Mouse (Mus musculus): Measurements from ENCODE around the gene Efcab6. TPM values are rescaled to one million over a fixed set of nuclear protein-coding genes. Genes with fewer than 3 reads are reported as not detected.

Efcab6 gene
- total RNA-seq, 2 experiments from 2014 or later, result not detected

DNA sequence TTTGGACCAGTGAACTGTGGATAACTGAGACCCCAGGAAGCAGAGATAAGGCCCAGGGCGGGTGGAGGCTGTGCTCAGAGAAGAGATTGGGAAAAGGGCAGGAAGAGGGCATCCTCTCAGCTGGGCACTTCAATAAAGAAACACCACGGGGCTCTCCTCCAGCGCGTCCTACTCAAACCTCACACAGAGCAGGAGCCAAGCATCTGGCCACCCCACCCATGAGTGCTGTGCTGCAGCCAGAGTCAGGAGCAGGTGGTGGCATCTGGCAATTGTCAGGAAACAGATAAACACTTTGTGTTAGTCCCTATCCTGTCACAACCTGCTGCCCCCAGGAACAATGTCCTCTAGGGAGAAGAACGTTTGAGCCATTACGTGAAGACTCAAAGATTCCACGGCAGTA is 77.1 kb downstream of the Efcab6 start:
- intact Hi-C loops (cut with DNase I), result no loop called here

DNA sequence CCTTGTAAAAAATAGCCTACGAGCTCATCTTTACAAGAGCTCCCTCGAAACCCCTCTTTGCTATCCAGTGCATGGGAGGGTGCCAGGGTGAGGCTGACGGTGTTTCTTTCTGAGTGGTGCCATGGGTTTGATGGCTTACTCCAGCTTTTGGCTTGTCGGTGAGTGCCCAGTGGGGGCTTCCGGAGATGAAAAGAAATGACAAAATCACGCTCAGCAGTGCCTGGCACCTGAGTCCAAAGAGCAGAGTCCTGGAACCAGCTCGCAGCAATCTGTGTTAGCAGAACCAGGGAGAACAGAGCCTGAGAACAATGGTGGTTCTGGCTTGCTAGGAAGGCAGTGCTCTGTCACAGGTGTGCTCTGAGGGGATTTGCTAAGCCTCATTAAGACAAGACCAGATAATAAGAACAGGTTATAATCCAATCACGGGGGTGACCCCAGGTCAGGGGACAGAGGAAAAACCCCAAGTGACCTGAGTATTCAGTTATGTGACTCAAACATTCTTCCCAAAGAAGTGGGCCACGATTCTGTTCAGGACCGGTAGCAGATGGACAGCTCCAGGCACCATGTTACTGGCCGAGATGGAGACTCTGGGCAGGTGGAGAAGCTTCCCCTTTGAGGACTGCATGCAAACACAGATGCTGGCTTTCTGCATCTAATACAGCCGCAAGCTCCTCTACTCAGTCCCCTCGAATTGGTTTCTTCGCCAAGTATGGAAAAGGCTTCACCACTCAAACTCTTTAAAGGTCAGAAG is 82.8 kb downstream of the Efcab6 start:
- no peak for DNase-seq (ENCODE audit: low spot score)
- intact Hi-C loops (cut with DNase I), result no loop called here

More for the DNA sequence above, 77.1 kb downstream of the Efcab6 start:
- DNase-seq (ENCODE audit: low spot score), result no peak

DNA sequence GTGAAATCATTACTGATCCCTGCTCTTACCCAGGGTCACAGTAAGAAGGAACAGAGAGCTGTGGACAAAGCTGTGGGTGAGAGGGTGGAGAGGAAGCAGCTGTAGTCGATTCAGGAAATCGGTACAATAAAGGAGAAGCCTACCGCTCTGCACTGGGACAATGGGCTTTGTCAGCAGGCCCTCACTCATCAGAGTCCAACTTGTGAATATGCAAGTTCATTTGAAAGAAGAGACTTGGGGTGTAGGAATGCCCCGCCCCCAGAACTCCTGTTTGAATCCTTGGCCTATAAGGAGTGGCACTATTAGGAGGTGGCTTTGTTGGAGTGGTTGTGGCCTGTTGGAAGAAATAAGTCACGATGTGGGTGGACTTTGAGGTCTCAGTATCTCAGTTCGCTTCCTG is 86.3 kb downstream of the Efcab6 start:
- intact Hi-C loops (cut with DNase I), result no loop called here
- no peak for DNase-seq (ENCODE audit: low spot score)

DNA sequence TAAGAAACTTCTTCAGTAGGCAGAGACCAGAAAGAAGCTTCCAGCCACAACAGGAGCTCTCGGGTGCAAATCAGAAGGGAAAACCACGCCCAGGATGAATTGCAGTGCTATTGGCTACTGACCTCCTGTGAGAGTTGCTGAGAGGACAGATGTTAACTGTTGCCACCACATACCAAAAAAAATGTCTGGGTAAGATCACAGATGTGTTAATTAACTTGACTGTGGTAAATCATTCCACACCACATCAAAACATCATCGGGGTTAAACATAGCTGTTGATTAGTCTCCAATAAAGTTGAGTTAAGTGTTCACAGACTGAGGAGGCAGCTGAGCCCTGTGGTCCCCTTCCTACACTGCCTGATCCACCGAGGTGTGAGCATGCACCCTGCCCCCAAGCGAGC is 88.1 kb downstream of the Efcab6 start:
- no peak for DNase-seq (ENCODE audit: low spot score)

DNA sequence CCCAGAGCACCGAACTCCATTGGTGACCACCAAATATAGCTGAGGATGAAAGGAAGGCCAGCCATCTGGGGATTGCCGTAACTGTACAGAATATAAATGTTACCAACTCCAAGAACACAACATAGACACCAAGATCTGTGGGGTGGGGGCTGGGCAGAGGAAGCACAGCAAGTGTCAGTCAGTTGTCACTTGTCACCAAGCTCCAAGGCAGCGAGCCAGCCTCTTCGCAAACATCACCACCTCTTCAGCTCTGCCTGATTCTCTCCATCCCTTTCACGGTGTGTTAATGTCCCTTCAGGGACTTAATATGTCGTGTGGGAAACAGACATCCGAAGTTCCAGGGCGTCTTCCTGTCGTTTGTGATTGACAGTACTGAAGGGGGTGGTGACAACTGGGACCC is 93.0 kb downstream of the Efcab6 start:
- no peak for DNase-seq (ENCODE audit: low spot score)
- intact Hi-C loops (cut with DNase I), result no loop called here

More for the DNA sequence above, 88.1 kb downstream of the Efcab6 start:
- intact Hi-C loops (cut with DNase I), result no loop called here

DNA sequence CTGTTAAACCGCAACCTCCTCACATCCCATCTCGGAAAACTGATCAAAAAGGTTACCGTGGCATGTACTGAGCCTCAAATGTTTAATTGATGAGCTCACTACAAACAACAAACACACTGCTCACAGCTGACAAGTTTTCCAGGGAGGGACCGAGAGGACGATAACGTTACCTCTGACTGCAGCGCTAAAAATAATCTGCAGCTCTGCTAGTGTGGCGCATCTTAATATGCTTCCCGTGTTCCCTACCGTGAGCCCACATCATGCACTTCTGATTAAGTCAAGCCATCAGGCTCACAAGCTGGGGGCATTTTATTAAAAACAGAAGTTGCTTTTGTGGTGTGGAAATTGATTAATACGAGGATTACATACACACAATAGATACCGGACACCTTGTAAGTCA is 97.4 kb downstream of the Efcab6 start:
- no peak for DNase-seq (ENCODE audit: low spot score)
- intact Hi-C loops (cut with DNase I), result no loop called here

DNA sequence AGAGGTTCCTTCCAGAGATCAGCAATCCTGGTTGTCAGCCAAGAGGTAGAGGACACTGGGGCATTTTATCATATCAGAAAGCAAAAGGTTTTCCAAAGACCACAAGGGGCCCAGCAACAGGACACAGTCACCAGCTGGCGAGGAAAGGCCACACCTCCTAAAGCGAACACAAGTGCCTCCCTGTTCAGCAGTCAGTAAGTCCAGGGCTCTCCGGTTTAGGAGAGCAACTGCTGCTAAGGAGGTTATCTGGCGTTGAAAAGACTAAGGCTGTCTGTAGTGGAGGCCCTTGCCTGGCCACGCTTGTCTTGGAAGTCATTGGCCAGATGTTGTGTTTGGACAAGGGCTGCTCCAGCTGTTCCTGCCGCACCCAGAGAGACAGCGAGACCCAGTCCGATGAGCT is 100.1 kb downstream of the Efcab6 start:
- DNase-seq (ENCODE audit: low spot score), result no peak

DNA sequence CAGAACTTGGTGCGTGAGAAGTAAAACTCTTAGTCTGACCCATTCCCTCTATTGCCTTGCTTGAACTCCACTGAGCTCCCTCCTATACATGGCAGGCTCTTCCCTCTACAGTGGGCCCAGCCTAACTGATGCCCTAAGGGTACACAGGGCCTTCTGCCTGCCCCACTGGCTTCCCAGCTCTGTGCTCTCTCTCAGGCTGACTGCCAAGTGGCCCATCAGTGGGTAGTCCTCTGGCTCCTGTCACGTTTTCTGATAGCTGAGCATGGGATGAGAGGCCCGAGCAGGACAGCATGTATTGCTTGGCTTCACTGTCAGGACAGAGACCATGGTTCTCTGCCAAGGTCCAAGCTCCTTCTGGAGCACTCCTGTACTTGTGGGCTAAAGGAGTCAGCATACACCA is 106.8 kb downstream of the Efcab6 start:
- no peak for DNase-seq (ENCODE audit: low spot score)
- intact Hi-C loops (cut with DNase I), result no loop called here

More for the DNA sequence above, 100.1 kb downstream of the Efcab6 start:
- intact Hi-C loops (cut with DNase I), result no loop called here

DNA sequence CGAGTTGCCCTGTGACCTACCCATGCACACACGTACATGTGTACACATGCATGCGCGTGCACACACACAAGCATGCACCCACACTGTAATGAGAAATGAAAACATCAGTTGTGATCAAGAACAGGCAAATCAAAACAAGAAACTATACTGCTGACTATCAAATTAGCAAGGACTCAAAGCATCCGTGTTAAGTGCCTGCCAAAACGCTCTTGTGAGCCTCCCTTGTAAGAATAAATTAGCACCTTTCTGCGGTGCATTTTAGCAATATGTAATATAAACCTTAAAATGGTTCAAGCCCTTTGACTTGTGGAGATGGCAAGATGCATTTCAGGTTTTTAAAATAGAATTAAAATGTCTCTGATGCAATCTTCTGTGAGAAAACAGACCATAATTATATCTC is 108.2 kb downstream of the Efcab6 start:
- intact Hi-C loops (cut with DNase I), result no loop called here
- no peak for DNase-seq (ENCODE audit: low spot score)

DNA sequence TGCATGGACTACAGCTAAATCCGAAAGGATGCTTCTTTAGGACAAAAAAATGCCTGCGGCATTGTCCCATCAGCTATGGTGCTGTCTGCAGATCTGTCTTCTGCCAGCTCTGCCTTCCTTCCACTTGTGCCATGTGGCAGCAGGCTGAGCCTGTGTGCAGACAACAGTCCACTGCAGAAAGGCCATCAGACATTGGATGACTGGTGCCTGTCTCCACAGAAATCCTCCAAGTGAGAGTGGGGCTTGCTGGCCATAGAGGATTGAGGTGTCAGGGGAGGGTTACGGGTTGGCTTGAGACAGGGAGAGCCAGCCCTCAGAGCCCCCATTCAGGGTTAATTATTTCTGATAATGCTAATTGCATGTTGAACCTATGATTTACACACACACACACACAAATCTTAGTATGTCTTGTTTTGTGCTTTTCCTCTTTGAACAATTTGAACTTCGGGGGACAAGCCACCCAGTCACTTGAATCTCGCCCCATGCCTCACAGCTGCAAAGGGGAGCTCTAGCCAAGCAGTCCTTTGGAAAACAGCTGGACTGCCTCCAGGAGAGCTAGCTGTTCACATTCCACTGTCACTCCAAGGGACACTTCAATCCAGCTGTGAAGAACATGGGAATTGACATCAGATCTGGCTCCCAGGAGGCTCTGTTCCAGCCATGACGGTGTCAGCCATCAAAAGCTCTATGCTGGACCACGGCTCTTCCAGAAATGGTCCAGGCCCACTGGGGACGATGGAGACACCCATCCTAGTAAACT is 109.1 kb downstream of the Efcab6 start:
- intact Hi-C loops (cut with DNase I), result no loop called here
- DNase-seq (ENCODE audit: low spot score), result peak; percentile 16

DNA sequence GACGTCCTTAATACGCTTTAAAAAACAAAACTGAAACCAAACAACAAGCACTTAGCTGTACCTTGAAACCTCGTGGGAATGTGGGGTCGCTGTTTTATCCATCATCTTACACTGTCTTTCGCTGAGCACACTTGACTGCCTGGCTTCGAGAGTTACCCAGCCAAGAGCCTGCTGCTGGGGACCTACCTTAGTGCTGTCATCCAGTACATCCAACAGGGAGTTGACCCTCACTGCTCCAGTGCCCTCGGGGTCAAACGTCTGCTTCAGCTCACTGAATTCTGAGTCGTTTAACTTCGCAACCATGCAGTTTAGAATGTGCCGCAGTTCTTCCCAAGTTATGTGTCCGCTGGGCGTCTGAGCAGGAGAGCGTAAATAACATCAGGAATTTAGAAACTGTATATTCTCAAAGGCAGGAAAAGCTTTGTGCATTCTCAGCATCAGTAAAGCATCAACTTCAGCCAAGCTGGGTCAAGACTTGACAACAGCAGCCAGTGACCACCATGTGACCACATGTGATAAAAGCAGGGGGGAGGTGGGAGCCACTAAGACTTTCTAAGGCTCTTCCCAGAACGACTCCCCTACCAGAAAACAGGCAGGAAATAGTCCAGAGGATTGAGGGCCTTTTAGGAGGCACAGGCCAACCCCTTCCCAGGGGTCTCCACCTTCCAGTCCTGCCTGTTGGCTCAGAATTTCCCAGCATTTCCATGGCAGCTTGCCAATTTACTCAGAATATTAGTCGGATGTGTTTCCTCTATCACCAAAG is 115.3 kb downstream of the Efcab6 start:
- intact Hi-C loops (cut with DNase I), result no loop called here
- no peak for DNase-seq (ENCODE audit: low spot score)

DNA sequence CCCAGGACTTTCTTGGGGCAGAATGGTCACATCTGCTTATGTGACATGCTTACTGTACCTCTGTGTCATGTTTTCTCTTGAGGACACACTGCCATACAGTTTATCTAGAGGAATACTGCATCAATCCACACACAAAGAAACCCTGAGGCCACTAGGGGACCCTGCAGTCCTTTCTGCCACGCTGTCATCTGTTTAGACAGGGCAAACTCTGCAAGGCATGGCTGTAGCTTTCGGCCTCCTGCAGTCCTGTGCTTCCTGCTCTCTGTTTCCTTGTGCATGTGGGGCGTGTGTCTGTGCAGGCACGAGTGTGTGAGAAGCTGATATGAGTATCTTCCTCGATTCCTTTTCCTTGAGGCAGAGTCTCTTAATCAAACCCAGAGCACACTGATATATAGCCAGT is 125.5 kb downstream of the Efcab6 start:
- intact Hi-C loops (cut with DNase I), result no loop called here

DNA sequence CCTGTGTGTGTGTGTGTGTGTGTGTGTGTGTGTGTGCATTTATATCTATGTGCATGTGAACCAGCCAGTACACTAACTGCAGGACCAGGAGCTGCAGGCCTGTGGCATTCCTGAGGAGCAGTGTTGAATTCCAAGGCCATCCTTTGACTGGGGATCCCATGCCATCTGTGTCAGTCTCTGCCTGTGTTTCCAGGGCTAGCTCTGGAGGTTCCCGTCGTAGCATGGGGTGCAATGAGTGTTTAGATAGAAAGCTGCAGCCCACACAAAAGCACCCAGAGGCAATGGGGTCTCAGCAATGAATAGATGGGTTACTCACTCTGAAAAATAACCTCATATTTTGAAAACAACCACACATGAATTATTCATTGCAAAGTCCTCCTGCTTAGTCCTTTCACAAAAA is 126.7 kb downstream of the Efcab6 start:
- intact Hi-C loops (cut with DNase I), result no loop called here
- DNase-seq (ENCODE audit: low spot score), result no peak

More for the DNA sequence above, 125.5 kb downstream of the Efcab6 start:
- no peak for DNase-seq (ENCODE audit: low spot score)

DNA sequence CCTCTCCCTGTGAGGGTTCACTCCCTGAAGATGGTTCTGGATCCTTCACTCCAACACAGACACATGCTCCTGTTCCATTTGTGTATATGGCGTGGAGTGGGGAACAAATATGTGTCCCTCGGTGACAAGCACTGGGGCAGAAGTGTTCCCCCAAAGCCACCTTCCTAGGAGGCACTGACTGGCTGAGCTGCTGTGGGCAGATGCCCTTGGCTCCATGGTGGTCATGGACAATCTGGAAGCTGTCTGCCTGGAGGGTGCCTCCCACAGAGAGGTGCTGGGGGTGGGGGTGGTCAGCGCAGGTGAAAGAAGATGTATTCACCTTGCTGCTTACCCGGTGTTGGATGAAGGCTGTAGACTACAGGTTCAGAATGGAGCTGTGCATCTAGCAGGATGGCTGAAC is 128.7 kb downstream of the Efcab6 start:
- intact Hi-C loops (cut with DNase I), result no loop called here
- no peak for DNase-seq (ENCODE audit: low spot score)

DNA sequence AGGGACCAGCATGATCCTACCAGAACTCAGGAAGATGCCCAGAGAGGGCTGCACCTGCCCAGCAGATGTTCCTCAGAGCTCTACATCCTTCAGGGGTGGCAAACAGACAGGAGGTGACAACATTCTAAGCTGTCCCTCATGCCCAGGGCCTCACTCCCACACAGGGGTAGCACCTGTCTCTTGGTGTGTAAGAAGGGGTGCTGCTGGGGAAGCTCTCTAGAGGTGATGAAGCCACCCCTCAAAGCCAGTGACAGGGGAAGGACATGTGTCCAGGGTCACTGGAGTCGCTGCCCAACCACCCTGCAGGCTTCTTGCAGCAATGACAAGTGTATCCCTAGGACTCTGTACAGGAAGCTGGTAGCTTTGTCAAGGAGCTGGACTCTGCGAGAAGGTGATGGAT is 130.4 kb downstream of the Efcab6 start:
- intact Hi-C loops (cut with DNase I), result no loop called here
- DNase-seq (ENCODE audit: low spot score), result no peak

DNA sequence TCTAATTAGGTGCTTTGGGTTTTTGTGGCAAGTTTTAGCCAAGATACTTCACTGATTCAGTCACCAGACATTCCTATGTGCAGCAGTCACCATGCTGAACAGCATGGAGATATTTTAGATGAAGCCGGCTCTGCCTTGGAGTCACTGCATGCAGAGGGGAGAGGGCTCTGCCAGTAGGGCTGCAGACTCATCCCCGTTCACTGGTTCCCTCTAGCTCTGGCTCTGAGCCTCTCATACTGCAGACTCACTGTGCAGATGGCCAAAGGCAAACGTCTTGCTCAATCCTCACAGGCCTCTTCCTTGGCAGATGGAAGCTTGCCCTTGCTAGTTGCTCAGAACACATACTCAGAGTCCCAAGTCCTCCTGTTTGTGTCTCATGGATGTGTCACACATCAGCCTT is 139.8 kb downstream of the Efcab6 start:
- DNase-seq (ENCODE audit: low spot score), result no peak
- intact Hi-C loops (cut with DNase I), result no loop called here

DNA sequence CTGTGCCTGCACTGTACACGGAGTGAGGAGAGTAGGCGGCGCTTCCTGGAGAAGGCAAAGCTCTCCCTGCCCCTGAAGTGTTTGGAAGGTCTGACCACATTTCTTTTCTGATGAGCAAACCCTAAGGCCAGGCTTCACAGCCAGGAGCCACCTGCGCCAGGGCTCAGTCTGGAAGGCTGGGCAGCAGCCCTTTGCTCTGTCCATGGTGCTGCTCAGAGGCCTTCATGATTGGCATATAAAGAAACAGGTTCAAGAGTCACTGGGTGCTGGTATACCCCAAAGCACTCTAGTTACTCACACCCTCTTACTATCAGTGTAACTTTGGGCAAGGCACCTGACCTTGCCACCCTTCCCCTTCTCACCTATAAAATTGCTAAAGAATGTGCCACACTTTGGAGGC is 140.5 kb downstream of the Efcab6 start:
- DNase-seq (ENCODE audit: low spot score), result no peak
- intact Hi-C loops (cut with DNase I), result no loop called here

DNA sequence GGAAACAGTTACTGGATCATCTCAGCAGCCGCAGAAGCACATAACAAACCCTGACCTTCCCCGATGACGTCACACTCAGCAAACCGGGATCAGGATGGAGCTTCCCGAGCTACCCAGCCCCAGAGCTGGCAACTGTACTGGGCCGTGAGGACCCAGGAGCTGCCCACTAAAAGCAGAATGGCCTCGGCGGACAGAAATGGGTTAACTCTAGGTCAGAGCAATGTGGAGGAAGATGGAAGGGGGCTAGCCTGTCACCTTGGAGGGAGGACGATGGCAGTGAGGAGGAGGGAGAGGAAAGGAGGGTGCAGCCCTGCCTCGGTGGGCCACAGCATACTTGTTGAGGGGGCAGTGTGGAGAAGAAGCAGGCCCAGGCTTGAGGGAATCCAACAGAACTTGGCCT is 149.8 kb downstream of the Efcab6 start:
- no peak for DNase-seq (ENCODE audit: low spot score)
- intact Hi-C loops (cut with DNase I), result no loop called here

DNA sequence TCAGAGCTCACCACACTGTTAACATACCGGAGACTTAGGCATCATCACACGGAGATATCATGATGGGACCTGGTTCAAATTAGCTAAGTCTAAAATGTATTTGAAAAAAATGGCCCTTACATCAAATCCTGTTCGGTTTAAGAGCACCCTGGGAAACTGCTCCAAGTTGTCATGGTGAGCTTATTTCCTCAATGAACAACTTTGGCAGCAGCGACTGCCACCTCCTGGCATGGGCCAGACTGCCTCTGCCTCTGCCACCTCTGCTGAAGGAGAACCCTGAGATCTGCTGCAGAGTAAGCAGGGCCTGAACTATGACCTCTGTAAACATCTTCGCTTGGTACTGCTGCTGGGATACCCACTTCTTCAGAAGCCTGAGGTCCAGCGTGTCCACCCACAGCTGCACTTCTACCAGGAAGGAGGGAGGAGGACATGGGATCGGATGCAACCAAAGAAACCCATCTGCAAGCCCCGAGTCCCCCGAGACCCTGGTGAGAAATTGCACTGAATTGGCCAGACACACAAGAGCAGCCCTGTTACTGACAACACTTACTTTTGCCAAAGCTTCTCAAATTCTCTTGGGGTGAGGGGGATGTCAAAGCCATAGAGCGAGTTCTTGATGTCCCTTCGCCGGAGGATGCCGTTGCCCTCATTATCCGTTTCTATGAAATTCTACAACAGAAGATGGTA is 152.0 kb downstream of the Efcab6 start:
- intact Hi-C loops (cut with DNase I), result no loop called here
- DNase-seq (ENCODE audit: low spot score), result no peak

DNA sequence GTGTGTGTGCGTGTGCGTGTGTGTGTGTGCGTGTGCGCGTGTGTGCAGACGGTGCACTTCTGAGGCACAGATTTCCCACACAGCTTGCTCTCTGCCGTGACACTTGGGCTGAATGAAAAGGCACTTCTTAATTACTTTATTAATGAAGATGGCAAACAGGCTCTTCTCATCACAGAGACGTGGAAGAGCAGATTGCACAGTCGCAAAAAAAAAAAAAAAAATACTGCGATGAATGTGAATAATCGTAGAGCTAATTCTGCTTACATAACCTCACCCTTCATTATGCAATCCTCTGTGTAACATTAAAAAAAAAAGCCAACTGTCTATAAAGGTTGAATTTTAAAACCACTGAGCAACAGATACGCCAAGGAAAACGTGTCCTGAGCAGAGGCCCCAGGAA is 158.7 kb downstream of the Efcab6 start:
- intact Hi-C loops (cut with DNase I), result no loop called here
- DNase-seq (ENCODE audit: low spot score), result no peak

All from heart, postnatal 25 days (tissue).